Mouse (Mus musculus) stomach, postnatal 0 days (tissue): ENCODE results near the gene Tnni2.

Experiments used
- CTCF ChIP-seq: IDR thresholded peaks from 2 replicates; pipeline ENCODE4 v1.5.1; 2016; ENCODE audit warnings: antibody characterized with exemption, low read depth, mild to moderate bottlenecking, moderate library complexity
- EP300 ChIP-seq: optimal IDR thresholded peaks from 2 replicates; pipeline ENCODE3; 2016; ENCODE audit warnings: antibody characterized with exemption

- TF ChIP-seq CTCF = no peak
- no peak for TF ChIP-seq EP300
Measured at GRCm38 (mm10) chr7:142421826-142422225, 19.8 kb upstream of the Tnni2 start.
